Mouse (Mus musculus) R1 (cell line): Measurements from ENCODE around the gene Ttc17.

Source experiments
- DNase-seq: peaks from one replicate; pipeline ENCODE4 v3.0.0-alpha.2; 2018; ENCODE audit warnings: low read depth, low spot score

Ttc17 gene

DNA sequence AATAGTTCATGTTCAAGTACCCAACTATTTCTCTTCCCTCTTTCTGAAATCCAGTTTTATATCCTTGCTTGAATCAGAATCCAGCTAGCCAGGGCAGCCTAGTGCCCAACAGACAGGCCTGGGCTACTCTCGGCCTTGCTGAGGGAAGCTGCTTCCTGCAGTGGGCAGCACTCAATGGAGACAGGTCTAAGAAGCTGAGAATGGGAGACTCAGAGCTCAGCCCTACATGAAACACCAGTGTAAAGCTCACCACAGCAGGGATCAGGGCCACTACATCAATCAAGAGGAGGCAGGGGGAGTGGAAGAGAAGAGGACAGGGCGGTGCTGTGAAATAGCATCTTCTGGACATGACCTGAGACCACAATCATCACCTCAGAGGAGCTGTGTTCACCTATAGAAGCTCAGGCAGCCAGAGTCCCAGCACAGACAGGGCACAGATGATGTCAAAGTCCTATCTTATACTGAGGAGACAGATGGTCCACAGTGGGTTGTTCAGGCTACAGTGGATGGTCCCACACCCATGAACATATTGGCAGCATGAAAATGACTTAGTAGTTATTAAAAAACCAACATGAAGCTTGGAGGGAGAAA lies 25.3 kb downstream of the Ttc17 start:
- DNase-seq: no peak

DNA sequence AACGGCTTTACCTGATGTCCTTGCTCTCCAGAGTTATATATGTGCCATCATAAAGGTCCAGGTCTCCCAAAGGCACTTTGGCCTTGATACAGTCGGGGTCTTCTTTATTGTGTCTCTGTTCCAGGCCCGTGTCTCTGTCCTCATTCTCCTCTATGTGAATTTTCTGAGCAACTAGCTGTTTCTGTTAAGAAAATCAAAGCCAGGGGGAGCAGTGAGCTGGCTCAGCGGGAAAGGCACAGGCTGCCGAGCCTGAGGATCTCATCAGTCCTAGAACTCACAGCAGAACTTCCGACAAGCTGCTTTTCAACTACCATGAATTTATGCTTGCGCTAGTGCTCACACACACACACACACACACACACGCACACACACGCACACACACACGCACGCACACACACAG lies 27.8 kb downstream of the Ttc17 start:
- DNase-seq: peak; percentile 26

DNA sequence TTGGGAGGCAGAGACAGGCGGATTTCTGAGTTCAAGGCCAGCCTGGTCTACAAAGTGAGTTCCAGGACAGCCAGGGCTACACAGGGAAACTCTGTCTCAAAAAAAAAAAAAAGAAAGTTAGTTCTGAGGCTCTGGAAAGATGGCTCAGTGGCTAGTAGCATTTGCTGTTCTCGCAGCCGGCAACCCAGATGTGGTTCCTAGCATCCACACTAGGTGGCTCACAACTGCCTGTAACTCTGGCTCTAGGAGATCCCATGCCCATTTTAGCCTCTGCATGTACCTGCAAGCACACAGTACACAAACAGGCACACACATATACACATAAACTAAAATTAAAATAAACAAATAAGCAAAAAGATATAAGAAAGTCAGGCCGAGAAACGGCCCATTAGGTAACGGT lies 35.4 kb downstream of the Ttc17 start:
- peak; percentile 61 for DNase-seq

- DNase-seq: no peak
Measured at GRCm38 (mm10) chr2:94363821-94364220, 42.7 kb downstream of the Ttc17 start.

DNA sequence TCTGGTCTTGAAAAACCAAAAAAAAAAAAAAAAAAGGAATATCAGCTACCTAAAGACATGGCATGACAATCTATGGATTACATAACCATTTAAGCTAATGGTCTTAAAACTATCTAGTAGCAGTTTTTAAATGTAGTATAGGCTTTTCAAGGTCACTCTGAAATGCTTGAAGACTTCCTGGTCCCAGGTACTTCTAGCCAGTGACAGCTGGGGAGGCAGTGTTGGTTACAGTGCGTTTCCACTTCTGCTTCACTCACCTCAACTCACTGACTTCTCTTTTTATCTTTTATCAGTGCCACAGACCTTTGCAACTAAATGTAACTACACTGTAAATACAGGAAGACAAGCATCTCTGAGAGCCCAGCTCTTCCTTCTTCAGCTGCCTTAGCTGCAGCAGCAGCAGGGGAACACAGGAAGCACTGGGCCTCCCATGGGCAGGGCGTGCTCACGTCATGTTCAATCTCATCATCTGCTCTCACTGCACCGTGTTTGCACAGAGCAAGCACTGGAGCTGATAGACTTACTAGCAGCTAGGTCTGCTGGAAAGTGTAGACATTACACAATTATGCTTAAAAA lies 46.0 kb downstream of the Ttc17 start:
- DNase-seq: no peak

DNA sequence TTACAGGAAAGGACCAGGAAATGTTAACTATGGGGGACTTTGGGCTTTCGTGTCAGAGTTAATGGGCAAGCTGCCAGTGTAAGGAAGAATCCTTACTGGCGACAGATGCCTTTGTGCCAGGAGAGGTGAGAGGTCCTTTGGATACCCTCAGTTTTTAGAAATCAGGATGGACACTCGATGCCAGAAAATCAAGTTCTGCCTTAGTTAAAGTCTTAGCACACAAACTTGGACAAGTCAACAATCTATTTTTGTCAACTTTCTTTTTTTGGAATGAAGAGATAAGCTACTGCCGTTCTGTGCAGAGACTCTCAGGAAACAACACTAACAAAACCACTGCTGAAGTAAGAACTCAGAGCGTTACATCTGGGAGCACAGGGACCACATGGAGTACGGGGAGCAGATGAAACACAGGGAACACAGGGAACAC lies 58.3 kb downstream of the Ttc17 start:
- DNase-seq: no peak

DNA sequence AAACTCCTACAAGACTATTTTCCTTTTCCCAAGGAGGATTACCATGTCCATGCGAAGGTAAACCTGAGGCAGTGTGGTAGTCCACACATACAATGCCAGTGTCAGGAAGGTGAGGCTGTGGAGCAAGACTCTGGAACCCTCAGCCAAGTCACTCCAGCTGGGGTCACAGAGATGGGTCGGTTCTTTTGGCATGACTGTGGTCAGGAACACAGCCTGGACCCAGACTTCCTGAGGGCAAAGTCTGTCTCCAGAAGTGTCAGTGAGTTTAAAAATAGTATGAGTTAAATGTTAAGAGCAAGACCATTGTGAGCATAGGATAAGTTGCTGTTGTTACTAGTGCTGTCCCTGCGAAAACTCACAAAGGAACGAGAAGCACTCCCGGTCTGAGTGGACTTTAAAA lies 59.7 kb downstream of the Ttc17 start:
- no peak for DNase-seq

DNA sequence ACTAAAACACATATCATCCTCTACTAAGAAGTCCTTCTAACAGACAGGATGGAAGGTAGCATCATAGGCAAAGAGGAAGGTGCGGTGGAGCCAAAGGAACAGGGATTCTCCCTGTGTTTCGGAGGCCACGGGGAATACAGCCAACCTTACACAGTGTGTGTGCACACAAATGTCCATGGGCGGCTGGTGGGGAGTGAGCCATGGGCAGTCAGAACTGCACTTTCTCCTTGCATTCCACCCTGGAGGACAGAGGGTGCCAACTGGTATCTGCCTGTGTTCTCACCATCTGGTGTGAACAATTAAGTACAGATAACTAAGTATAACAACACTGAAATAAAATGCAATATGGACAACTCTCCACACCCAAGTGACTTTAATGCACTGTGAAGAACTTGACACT lies 61.9 kb downstream of the Ttc17 start:
- no peak for DNase-seq

GRCm38 (mm10) chr2:94343290-94344285 lies 62.9 kb downstream of the Ttc17 start:
- no peak for DNase-seq

GRCm38 (mm10) chr2:94340769-94341168 lies 65.7 kb downstream of the Ttc17 start:
- no peak for DNase-seq

- DNase-seq: no peak
Measured at GRCm38 (mm10) chr2:94339495-94339894, 67.0 kb downstream of the Ttc17 start.

DNA sequence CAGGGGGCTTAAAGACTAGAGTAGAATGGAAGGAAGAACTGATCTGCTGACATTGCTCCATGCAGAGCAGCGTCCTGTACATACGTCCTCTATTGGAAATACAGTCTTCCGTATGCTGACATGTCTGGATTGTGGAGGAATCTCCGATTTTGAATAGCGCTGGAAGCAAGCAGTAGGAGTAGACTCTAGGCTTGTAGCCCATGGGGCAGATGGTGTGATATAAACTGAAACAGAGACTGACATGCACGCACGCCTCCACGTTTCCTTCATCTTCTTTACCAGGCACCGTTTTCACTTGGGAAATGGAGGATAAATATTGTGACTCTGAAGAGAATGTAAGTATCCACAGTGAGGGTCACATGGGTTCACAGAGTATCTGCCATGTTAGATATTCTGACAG lies 70.2 kb downstream of the Ttc17 start:
- DNase-seq: no peak

GRCm38 (mm10) chr2:94334742-94335046 lies 71.8 kb downstream of the Ttc17 start:
- DNase-seq: no peak

- no peak for DNase-seq
Measured at GRCm38 (mm10) chr2:94333841-94334741, 72.4 kb downstream of the Ttc17 start.

DNA sequence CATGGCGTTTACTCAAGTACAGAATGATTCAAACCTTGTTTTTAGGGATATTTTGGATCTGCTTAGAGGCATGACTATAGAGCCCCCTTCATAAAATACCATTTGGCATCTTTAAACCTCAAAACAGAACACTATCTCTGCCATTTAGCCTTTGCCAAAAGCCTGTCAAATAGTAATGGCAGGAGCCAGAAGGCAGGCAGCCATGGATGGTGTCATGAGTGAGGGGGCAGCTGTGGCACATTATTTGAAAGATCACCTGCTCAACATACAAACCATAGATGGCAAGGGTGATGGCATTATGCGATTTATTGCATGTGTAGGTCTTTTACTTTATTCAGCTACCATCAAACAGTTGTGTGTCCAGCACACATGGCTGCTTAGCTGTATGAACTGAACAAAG lies 73.4 kb downstream of the Ttc17 start:
- DNase-seq: no peak

- no peak for DNase-seq
Measured at GRCm38 (mm10) chr2:94329336-94329735, 77.2 kb downstream of the Ttc17 start.

GRCm38 (mm10) chr2:94327836-94328235 lies 78.7 kb downstream of the Ttc17 start:
- DNase-seq: no peak

DNA sequence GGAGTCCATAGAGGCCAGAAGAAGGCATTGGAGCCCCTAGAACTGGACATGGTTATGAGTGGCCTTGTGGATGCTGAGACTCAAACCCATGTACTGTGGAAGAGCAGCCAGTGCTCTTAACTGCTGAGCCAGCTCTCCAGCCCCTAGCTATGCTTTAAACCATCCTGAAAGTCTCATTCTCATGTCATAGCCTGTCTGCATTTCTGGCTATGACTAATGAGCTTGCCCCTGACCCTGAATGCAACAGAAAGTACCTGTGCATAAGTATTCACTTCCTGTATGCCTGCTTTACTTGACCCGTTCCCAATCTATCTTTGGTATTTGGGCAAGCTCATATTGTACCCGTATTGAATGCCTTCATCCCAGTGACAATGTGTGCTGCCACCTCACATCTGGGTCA lies 86.7 kb downstream of the Ttc17 start:
- no peak for DNase-seq

- DNase-seq: peak; percentile 35
Measured at GRCm38 (mm10) chr2:94316526-94316925, 90.0 kb downstream of the Ttc17 start.

DNA sequence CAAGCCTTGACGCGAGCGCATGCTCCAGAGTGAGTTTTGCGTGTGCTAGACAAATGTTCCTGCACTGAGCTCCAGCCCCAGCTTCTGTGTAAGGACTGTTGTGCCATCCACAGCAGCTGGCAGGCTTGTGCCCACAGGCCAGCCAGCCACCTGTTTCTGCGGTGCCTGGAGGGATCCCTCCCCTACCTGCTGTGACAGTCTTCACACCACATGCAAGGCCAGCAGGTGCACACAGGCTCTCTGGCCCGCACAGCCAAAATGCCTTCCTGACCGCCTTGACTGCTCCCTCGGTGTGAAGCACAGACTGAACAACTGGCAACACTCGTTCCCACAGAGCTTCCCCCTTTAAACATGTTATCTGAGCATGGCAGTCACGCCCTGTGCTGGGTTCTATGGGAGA lies 102.5 kb downstream of the Ttc17 start:
- DNase-seq: no peak

GRCm38 (mm10) chr2:94302393-94302792 lies 104.1 kb downstream of the Ttc17 start:
- no peak for DNase-seq

DNA sequence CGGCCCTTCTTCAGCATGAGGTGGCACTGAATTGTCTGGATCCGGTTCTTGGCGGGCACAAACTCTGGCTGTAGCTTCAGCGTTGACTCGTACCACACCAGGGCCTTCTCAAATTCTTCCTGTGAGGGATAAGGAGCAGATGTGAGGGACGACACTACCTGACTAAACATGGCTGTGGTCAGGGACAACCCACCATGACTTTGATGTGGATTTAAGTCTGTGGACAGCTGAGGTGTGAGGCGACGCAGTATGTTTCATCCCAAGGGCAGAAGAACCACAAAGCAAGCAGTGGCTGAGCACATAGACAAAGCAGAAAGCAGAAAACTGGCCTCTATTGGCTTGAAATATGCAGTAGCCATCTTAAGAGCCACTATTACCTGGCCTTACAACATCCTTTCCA lies 104.7 kb downstream of the Ttc17 start:
- no peak for DNase-seq
